Mouse (Mus musculus) adrenal gland (tissue): ENCODE measurements around the gene Pik3cb.

ENCODE experiments used
- intact Hi-C: fragments of 180-260 bp; cut with DNase I; formaldehyde crosslinking; loops from one replicate; pipeline ENCODE4 v1.15.1; 2025

Pik3cb gene

DNA sequence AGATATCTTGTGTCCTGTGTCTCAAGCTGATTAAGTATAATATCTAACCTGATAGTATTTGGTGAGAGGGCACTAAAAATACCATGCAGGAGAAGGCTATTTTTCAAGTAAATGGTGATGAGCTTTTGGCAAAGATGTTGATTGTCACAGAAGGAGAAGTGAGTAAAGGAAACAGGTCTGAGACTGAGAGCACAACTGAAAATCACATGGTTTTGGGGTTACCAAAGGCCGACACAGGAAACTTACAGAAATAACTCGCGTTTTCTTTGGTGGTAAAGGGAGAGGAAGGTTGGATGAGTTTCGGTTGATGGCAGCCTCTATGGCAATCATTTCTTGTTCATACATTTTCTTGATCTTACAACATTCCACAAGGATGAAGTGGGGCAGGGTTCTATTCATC is 50.5 kb downstream of the Pik3cb start:
- intact Hi-C loops = no loop called here

DNA sequence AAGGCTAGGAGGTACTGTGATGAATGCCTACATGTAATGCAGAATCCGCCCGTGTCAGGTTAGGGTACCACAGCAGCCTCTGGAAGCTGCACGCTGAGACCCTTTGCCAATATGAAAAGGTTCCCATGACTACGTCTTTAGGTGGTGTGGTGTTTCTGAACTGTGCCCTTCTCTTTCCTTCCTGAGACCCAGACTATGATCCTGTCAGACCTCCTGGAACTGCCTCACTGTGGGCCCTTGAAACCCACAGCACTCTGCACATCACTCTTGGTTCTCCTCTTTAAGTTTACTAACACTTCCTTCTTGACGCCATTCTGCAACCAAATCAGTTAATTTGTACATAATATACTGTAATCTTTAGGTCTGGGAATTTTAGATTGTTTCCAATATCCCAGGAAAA is 58.7 kb downstream of the Pik3cb start:
- intact Hi-C loops = no loop called here

DNA sequence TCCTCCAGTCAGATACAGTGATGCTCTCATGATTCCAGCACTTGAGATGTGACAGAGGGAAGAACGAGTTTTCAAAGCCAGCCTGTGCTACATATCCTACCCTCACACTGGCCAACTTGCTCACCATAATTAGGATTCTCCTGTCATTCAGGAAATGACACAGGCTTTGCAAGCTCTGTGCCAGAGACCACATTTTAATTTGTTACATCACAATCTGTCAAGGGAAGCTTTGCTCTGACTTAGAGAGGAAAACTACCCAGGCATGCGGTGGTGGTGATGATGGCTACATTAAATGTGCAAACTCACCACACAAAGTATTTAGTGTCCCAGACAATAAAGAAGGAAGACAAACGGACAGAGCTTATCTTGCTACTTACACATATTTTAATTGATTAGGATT is 59.1 kb downstream of the Pik3cb start:
- intact Hi-C loops = no loop called here

DNA sequence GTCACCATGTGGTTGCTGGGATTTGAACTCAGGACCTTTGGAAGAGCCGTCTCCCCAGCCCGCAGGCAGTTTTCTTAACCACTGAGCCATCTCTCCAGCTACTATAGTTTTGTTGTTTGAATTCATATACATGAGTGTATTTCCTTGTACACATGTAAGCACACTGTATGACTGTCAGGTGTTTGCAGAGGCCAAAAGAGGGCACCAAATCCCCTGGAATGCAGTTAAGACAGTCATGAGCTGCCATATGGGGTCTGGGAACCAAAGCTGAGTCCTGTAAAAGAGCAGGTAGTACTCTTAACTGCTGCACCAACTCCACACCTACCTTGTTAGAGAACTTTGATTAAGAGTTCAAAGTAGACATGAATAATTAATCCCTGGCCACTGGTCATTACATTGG is 59.8 kb downstream of the Pik3cb start:
- intact Hi-C loops = no loop called here

DNA sequence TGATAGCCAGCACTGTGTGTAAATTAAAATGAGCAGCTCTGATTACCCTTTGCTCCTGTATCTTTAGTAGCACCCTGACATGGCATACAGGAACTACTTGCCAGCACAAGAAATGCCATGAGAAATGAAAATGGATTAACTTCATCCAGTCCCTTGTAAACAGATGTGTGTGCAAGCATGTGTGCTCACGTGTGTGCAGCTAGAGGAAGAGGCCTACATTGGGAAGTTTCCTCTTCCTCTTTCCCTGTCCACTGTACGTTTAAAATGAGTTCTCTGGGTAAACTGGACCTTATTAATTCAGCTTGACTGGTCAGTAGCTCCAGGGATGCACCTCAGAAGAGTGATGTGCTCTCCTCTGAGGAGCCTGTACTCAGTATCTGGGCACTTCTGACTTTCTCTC is 66.0 kb downstream of the Pik3cb start:
- intact Hi-C loops = no loop called here

DNA sequence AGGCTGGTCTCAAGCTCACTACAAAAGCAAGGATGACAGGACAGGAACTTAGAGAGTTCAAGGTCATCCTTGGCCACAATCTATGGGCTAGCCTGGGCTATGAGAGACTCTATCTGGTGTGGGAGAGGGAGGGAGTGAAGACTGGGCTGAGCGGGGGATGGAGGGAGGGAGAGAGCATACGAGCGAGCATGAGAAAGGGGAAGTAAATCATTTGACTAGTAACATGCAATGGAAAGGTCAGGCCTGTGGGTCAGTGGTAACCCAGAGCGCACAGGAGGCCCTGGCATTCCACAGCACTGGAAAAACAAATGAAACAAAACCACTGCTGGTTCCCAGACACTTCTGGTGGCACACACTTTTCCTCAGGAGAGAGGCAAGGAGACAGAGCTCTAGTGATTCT is 67.9 kb downstream of the Pik3cb start:
- intact Hi-C loops = no loop called here

DNA sequence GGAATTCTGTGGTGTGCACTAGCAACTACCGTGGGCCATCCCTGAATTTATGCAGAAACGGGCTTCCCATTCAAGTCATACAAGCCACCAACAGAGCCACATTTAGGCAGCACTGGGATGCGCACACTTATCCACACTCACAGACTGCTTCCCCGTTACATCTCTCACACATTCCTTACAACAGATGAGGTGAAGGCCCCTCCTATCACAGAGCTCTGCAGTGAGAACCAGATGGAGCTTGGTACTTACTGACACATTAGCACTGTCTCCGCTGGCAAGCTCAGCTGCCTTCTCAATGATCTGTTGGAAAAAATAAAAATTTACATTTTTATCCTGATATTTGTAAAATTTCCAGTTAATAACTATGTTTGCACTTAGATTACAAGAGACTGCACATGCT is 75.1 kb downstream of the Pik3cb start:
- intact Hi-C loops = loop anchor here (2.0 kb wide), 1 partner anchor 311 kb away; no protein-coding TSS in a partner anchor

DNA sequence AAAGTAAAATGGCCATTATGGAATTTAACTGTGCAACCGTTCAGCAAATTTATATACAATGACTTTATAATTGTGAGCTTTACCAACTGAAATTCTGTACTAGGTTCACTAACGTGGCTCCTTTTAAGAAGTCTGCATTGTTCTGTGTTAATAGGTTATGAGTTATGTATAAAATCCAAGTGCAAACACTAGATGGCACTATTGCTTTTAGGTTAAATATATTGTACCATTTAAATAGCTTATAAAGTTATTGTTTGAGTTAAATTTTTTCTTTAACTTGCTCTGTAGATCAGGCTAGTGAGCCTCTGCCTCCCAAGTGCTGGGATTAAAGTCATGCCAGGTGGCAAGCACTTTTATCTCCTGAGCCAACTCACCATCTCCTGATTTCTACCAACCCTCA is 76.2 kb downstream of the Pik3cb start:
- intact Hi-C loops = loop anchor here (2.0 to 5.0 kb wide), 2 partner anchors 313 to 388 kb away; partner anchors contain the start of gene Nme9

DNA sequence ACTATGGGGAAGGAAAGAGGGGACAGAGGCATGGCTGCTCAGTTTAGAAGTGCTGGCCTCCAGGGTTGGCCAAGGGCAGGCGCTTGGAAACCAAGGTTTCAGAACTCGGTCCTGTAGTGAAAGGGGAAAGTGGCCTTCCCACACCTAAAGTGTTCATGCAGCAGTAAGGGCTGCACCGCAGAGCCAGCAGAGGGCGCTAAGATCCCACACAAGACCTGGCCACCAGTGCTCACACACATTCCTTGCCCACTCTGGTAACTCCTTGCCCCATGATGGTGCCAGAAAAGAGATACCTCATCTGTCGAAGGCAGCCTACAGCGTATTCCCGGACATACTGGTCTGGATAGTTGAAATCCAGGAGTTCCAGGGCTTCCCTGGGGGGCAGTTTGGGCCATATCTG is 77.9 kb downstream of the Pik3cb start:
- intact Hi-C loops = loop anchor here (1.0 to 5.0 kb wide), 2 partner anchors 180 to 390 kb away; partner anchors contain the start of gene Nme9

DNA sequence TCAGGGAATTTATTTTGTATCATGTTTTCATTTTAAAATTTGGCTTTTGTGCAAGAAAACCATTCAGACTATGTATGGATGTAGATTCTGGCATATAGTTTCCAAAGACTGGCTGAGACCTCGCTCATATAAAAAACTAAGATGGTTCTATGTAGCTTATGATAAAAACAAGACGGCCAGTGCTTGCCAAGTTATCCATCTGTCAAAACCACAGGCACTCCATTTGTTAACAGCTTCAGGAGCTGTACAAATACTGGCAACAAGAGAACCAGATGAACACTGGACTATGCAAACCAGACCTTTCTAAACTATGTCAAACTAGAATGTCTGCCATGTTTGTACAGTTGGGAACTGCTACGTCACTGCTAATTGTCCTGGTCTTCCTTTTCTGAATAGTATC is 82.7 kb downstream of the Pik3cb start:
- intact Hi-C loops = no loop called here

DNA sequence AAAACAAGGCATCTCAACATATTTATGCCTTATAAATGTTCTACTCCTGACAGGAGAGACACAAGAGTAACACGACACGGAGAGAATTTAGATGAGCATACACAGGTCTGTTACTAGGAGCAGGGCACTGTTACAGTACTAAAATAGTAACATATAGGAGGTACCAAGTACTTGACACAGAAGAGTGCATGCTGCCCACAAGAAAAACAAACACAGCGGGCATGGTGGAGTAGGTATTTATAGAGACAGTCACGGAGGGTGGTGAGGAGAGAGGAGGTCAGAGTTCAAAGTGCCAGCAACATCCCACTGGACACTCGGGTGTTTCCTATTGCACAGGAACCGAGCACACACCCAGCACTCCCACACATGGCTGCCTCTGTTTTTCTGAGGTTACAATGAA is 90.7 kb downstream of the Pik3cb start:
- intact Hi-C loops = no loop called here

DNA sequence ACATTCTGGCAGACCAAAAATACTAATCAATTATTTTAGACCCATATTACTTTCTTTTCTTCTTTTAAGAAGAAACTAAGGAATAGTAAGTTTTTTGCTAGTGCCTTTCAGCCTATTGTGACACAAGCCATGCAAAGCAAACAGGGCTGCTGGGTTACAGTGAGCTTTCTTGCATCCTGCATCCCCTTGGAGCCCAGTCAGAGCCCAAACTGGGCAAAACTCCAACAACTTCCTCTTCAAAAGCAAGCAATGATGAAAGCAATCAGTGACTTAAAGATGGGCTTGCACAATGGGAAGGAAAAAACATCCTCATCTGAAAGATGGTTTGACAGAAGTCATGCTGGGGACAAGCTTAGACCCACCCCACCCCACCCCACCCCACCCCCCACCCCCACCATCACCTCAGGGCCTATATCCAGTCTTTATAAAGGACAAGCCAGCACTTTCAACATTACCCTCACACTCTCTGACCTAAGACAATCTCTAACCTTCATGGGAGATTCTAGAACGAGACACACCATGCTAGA is 91.6 kb downstream of the Pik3cb start:
- intact Hi-C loops = no loop called here

DNA sequence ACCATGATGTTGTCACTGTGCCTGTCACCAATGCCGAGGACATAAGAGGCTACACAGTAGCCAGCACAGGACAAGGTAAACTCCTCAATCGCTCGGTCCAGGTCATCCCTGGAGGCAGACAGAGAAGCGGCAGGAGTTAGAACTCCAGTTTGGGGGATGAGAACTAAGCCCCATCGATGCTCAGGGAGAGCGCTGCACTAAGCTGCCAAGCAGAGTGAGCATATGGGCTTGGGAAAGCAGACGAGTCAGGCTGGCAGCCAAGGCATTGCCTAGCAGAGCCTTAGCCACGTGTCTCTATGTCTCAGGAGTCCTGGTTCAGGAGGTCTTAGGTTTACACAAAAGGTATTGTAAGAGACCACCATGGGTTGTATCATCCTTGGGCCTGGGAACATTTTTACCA is 95.7 kb downstream of the Pik3cb start:
- intact Hi-C loops = no loop called here

DNA sequence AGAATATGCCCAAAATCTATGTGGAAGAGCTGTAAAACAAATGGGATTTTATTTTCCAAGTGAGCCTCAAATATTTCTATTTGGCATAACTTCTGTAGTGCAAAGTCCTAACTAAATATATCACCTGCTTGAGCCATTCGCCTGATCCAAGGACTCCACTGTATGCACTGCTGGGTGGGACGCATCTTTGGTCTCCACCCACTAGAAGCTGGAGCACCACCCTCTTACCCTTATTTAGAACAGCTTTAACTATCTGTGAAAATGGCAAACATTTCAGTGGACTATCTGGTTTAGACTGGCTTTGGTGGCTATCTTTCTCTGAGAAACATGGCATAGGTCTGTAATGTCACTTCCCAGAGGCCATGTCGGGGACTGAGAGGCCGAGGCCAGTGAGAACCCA is 97.8 kb downstream of the Pik3cb start:
- intact Hi-C loops = no loop called here

DNA sequence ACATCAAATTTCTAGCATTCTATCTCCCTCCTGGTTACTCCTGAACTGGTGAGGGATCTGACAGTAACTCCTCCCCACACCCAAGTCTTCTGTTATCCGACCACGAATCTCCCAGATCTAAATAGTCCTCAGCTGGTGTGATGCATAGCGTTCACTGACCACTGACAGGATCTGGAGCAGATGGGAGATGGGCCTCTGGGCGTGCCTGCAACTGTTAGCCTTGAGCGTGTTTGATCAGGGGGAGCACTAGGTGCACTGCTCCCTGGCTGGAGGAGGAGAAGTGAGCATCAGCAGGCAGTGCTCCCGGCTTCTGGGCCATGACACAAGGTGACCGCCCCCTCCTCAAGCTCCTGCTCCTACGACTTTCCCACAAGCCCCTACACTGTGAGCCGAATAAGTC is 98.4 kb downstream of the Pik3cb start:
- intact Hi-C loops = no loop called here

DNA sequence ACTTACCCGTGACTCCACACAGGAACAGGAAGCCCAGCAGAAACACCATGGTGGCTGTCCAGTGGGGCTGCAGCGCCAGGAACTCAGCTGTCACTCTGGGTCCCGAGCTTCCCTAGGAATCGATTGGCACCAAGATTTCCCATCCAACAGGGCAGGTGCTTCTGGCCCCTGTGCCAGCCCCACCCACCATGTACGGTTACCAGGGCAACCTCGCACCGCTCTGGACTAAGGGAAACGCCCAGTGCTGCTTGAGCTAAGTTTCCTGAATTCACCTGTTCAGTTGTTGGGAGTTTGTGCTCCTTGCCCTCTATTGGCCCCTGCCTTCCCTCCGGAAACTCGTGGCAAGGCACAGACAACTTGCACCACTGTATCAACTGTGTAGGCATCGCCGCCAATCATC is 104.8 kb downstream of the Pik3cb start, which contains the start of gene Gm1123:
TSS of gene Gm1123 (minus strand) at position 141 of the 400 bp plus-strand sequence.
- intact Hi-C loops = no loop called here

DNA sequence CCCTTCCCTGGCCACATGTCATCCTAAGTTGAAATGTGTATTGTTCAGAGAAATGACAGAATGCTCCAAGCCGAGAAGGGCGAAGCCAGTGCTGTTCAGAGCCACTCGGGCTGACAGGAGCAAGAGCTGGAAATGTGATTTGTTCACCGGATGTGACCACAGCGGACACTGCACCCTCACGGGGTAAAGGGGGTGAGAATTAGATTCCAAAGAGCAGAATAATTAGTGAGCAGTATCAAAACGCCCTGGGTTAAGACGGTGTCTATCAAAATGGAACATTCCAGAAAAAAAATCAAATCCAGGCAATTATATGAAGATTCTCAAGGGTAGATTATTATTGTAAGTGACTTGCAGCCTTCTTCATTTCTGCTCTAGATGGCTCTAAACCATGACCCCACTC is 106.3 kb downstream of the Pik3cb start:
- intact Hi-C loops = no loop called here

DNA sequence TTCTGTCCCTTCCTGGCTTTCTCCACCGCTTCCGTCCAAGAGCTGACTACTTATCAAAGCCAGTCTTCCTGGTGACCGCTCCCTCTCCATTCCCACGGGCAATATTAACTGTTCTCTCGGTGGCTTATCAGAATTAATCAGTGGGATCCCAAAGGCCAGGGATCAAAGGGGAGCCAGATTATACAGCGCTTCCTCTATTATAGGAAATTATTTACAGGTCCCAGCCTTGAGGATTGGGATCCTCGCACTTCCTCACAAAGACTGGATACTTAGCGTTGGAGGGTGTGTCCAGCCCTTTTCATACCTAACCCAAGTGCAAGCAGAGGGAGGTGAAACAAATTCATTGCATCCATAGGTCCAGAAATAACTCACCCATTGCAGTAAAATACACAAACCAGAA is 108.4 kb downstream of the Pik3cb start:
- intact Hi-C loops = no loop called here

DNA sequence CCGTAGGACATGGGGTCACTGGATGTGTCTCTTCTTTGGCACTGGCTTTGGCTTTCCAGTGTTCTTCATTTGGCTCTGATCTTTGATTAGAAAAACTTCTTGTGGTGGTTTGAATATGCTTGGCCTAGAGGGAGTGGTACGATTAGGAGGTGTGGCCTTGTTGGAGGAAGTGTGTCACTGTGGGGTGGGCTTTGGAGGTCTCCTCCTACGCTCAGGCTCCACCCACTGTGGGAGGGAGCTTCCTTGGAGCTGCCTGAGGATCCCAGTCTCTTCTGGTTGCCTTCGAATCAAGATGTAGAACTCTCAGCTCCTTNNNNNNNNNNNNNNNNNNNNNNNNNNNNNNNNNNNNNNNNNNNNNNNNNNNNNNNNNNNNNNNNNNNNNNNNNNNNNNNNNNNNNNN is 118.7 kb downstream of the Pik3cb start:
- intact Hi-C loops = no loop called here

DNA sequence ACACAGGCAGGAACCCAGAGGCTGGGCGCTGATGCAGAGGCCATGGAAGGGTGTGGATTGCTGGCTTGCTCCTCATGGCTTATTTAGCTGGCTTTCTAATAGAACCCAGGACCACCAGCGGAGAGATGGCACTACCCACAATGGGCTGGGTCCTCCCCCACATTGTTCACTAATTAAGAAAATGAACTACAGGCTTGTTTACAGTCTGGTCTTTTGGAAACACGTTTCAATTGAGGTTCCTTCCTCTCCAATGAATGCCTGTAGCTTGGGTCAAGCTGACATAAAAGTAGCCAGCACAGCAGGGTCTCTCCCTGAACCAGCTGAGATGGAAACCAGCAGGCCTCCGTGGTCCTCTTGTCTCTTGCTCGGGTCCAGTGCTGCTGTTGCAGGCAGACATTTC is 119.3 kb downstream of the Pik3cb start:
- intact Hi-C loops = no loop called here

DNA sequence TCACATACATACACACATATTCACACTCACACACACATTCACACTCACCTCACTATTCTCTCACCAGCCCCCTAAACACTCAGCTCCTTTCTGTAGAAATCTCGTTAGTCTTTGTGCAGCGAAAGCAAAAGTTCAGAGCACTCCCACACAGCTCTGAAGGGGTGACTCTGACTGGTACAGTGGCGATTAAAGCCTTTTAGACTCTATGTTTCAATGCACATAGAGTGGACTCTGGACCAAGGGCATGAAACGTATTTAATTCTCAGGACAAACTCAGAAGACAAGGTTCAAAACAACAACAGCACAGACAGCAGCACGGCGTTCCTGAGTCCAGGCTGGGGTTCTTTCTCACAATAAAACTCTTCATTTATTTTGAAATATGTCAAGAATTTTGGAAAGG is 122.7 kb downstream of the Pik3cb start:
- intact Hi-C loops = no loop called here

DNA sequence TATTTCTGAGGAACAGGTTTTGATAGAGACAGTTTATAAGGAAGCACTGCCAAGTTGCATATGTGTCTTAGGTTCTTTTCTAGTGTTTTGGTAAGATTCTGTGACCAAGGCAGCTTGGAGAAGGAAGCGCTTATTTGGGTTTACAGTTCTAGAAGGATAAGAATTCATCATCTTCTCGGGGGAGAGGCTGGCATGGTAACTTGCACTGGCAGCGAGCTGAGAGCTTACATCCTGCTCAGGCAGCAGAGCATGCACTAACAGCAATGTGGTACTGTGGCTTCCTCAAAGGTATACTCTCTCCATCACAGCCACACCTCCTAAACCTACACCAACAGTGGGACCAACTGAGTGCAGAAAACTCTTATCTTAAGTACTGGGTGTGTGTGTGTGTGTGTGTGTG is 123.7 kb downstream of the Pik3cb start:
- intact Hi-C loops = no loop called here

DNA sequence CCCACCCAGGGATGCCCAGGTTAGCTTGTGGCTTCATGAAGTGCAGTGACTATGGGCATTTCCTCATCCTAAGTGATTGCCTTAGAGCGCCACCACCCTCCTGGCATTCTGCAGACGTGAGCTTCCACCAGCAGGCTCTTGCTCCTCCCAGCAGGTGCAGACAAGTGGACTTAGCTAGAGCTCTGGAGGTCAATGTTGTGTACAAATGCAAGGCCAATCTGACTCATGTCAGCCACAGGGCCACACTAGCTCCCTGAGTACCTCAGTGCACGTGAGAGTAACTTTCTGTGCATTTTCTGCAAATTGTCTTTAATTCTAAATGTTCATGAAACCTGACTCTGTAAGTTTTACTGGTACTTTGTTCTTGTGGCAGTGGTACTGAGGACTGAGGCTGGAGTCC is 124.1 kb downstream of the Pik3cb start:
- intact Hi-C loops = no loop called here

DNA sequence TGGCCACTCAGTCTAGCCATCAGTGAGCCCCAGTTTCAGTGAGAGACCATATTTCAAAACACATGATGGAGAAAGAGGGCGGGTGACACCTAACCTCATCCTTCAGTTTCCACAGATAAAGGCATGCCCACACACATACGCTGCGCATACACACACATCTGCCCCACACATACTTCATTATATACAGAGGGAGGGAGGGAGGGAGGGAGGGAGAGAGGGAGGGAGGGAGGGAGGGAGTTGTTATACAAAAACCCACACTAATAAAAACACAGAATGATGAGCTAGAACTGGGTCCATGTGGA is 130.6 kb downstream of the Pik3cb start:
- intact Hi-C loops = no loop called here
